Mouse (Mus musculus) bone marrow macrophage, adult 2 months (primary cell): ENCODE measurements around the gene Zfp668.

Experiments
- CTCF ChIP-seq: IDR thresholded peaks from 2 replicates; pipeline ENCODE4 v1.5.1; 2012; ENCODE audit warnings: low read depth, mild to moderate bottlenecking, low read length, moderate library complexity
- POLR2A ChIP-seq: IDR thresholded peaks from 2 replicates; pipeline ENCODE4 v1.6.1; 2012; ENCODE audit warnings: mild to moderate bottlenecking, low read depth, low read length, borderline replicate concordance

GRCm38 (mm10) chr7:127887781-127888180 is 11.2 kb upstream of the Zfp668 start:
- TF ChIP-seq CTCF (no peak), POLR2A (no peak)
